Comparison of ENCODE assay signal across 20 mouse cellular contexts in genomic region chr13:73035336-73035940, GRCm38 (mm10).
A peak's percentile ranks its signal among the peaks of the same experiment; 100 is the strongest.
DNase-seq lines count a peak whose midpoint lies in the region; ATAC-seq lines count a peak whose summit lies in the region.
"Had no signal": no experiment of that assay in that cellular context is flagged by ENCODE, and none has a peak within 500 bp of the region (broad histone marks: within the 10 kb centered on the region; RNA-seq: fewer than 3 reads in every experiment).

No protein-coding gene starts in this region.

- no peak overlapping the region for H3K27ac ChIP-seq in heart, embryonic 10.5 days
- H3K27ac ChIP-seq in hindbrain, embryonic 13.5 days: peak overlapping the region; percentile 68
- peak overlapping the region; percentile 81 for H3K27ac ChIP-seq in midbrain, embryonic 11.5 days (ENCODE audit: low read depth, low read length)
- peak overlapping the region; percentile 78 for H3K27ac ChIP-seq in neural tube, embryonic 11.5 days (ENCODE audit: low read depth, low read length)
- H3K27ac ChIP-seq in kidney, embryonic 16.5 days (ENCODE audit: low read length): no peak overlapping the region
- H3K27ac ChIP-seq: heart, embryonic 13.5 days; intestine, embryonic 15.5 days; limb, embryonic 12.5 days; liver, embryonic 12.5 days had no signal

- H3K9me3 ChIP-seq in heart, embryonic 10.5 days: no peaks in the 10 kb centered on the region
- no peaks in the 10 kb centered on the region for H3K9me3 ChIP-seq in hindbrain, embryonic 13.5 days
- H3K9me3 ChIP-seq in midbrain, embryonic 11.5 days (ENCODE audit: control insufficient read depth, low read length): no peaks in the 10 kb centered on the region
- no peaks in the 10 kb centered on the region for H3K9me3 ChIP-seq in neural tube, embryonic 11.5 days (ENCODE audit: control insufficient read depth, low read length)
- no peaks in the 10 kb centered on the region for H3K9me3 ChIP-seq in kidney, embryonic 16.5 days (ENCODE audit: low read length)
- H3K9me3 ChIP-seq: heart, embryonic 13.5 days; intestine, embryonic 15.5 days; limb, embryonic 12.5 days; liver, embryonic 12.5 days had no signal

- no peak overlapping the region for H3K4me2 ChIP-seq in hindbrain, embryonic 13.5 days
- H3K4me2 ChIP-seq in midbrain, embryonic 11.5 days: peak overlapping the region; percentile 27; the same call in 1 of the 2 replicates
- no peak overlapping the region for H3K4me2 ChIP-seq in neural tube, embryonic 11.5 days (ENCODE audit: low read depth)
- H3K4me2 ChIP-seq in kidney, embryonic 16.5 days (replicated peaks; ENCODE audit: low read depth, low read length): no peak overlapping the region
- H3K4me2 ChIP-seq: heart, embryonic 13.5 days; intestine, embryonic 15.5 days; limb, embryonic 12.5 days; liver, embryonic 12.5 days; lung, embryonic 14.5 days had no signal

- 66% methylated on average over 2 of the region's 2 CpGs for WGBS in heart, embryonic 10.5 days
- WGBS in hindbrain, embryonic 13.5 days: 19% methylated on average over 2 of the region's 2 CpGs
- WGBS in midbrain, embryonic 11.5 days: 17% methylated on average over 2 of the region's 2 CpGs
- WGBS in neural tube, embryonic 11.5 days: 40% methylated on average over 2 of the region's 2 CpGs
- 64% methylated on average over 2 of the region's 2 CpGs for WGBS in kidney, embryonic 16.5 days

- ATAC-seq in hindbrain, embryonic 13.5 days (ENCODE audit: low FRiP score): 0 out of 2 replicates have a peak, but pooled peaks have one; percentile 10
- ATAC-seq in midbrain, embryonic 11.5 days (ENCODE audit: low FRiP score): peak; percentile 41
- ATAC-seq in neural tube, embryonic 11.5 days (ENCODE audit: insufficient read depth, low FRiP score, low TSS enrichment): no peak
- no peak for ATAC-seq in kidney, embryonic 16.5 days (ENCODE audit: low FRiP score, low TSS enrichment)
- ATAC-seq: intestine, embryonic 15.5 days; liver, embryonic 12.5 days had no signal

- H3K4me3 ChIP-seq in heart, embryonic 10.5 days: no peak overlapping the region
- H3K4me3 ChIP-seq in hindbrain, embryonic 13.5 days: no peak overlapping the region
- no peak overlapping the region for H3K4me3 ChIP-seq in midbrain, embryonic 11.5 days (ENCODE audit: low read depth, low read length)
- H3K4me3 ChIP-seq in neural tube, embryonic 11.5 days (ENCODE audit: low read depth, low read length): no peak overlapping the region
- no peak overlapping the region for H3K4me3 ChIP-seq in kidney, embryonic 16.5 days (ENCODE audit: low read length)
- H3K4me3 ChIP-seq: heart, embryonic 13.5 days; intestine, embryonic 15.5 days; limb, embryonic 12.5 days; liver, embryonic 12.5 days had no signal

- H3K4me1 ChIP-seq in heart, embryonic 10.5 days: peaks cover 21% of the 10 kb centered on the region
- H3K4me1 ChIP-seq in hindbrain, embryonic 13.5 days (replicated peaks): peaks cover 37% of the 10 kb centered on the region
- H3K4me1 ChIP-seq in midbrain, embryonic 11.5 days (ENCODE audit: control insufficient read depth, insufficient read depth, low read length): peaks cover 29% of the 10 kb centered on the region
- peaks cover 14% of the 10 kb centered on the region for H3K4me1 ChIP-seq in neural tube, embryonic 11.5 days (ENCODE audit: control insufficient read depth, insufficient read depth, low read length)
- H3K4me1 ChIP-seq in kidney, embryonic 16.5 days (ENCODE audit: insufficient read depth, low read length): no peaks in the 10 kb centered on the region
- H3K4me1 ChIP-seq: intestine, embryonic 15.5 days; limb, embryonic 12.5 days; liver, embryonic 12.5 days had no signal

- peaks cover 15% of the 10 kb centered on the region for H3K27me3 ChIP-seq in heart, embryonic 10.5 days (ENCODE audit: insufficient read depth, poor library complexity, severe bottlenecking)
- peaks cover 41% of the 10 kb centered on the region for H3K27me3 ChIP-seq in hindbrain, embryonic 13.5 days
- H3K27me3 ChIP-seq in midbrain, embryonic 11.5 days (ENCODE audit: control insufficient read depth, insufficient read depth, low read length): peaks cover 52% of the 10 kb centered on the region
- 0 out of 2 replicates have a peak, but pooled peaks cover 3% of the 10 kb centered on the region for H3K27me3 ChIP-seq in neural tube, embryonic 11.5 days (ENCODE audit: control insufficient read depth, insufficient read depth, low read length)
- H3K27me3 ChIP-seq in kidney, embryonic 16.5 days (ENCODE audit: insufficient read depth, low read length): peaks cover 65% of the 10 kb centered on the region
- H3K27me3 ChIP-seq: heart, embryonic 13.5 days; intestine, embryonic 15.5 days had no signal

- H3K9ac ChIP-seq in hindbrain, embryonic 13.5 days: no peak overlapping the region; the same call in 1 of the 2 replicates
- peak overlapping the region; percentile 28 for H3K9ac ChIP-seq in midbrain, embryonic 11.5 days (ENCODE audit: low read length)
- no peak overlapping the region; the same call in 1 of the 2 replicates for H3K9ac ChIP-seq in neural tube, embryonic 11.5 days (ENCODE audit: low read length)
- H3K9ac ChIP-seq in kidney, embryonic 16.5 days (replicated peaks; ENCODE audit: low read length): no peak overlapping the region
- H3K9ac ChIP-seq: heart, embryonic 13.5 days; intestine, embryonic 15.5 days; limb, embryonic 12.5 days; liver, embryonic 12.5 days; lung, embryonic 14.5 days had no signal

- DNase-seq in heart, embryonic 10.5 days (ENCODE audit: low spot score): peak; percentile 42
- DNase-seq in heart, adult 18-20 months: no peak
- peak; percentile 93 for DNase-seq in midbrain, embryonic 11.5 days (ENCODE audit: low spot score, missing footprints)
- DNase-seq in neural tube, embryonic 11.5 days (ENCODE audit: low spot score): no peak
- no peak for DNase-seq in cerebellum, adult 18-20 months
- DNase-seq: adrenal gland, postnatal 14 days; cerebellum, adult 11 months; cerebellum, postnatal 14 days; heart, postnatal 36 days; lung, embryonic 14.5 days; lung, postnatal 4 days; right cerebral cortex, postnatal 14 days; spleen, adult 18-20 months; thymus, postnatal 25 days had no signal

- H3K36me3 ChIP-seq in heart, embryonic 10.5 days: no peaks in the 10 kb centered on the region
- H3K36me3 ChIP-seq in hindbrain, embryonic 13.5 days: no peaks in the 10 kb centered on the region
- no peaks in the 10 kb centered on the region for H3K36me3 ChIP-seq in midbrain, embryonic 11.5 days (ENCODE audit: control insufficient read depth, insufficient read depth, low read length)
- no peaks in the 10 kb centered on the region for H3K36me3 ChIP-seq in neural tube, embryonic 11.5 days (ENCODE audit: control insufficient read depth, insufficient read depth, low read length)
- no peaks in the 10 kb centered on the region for H3K36me3 ChIP-seq in kidney, embryonic 16.5 days (ENCODE audit: insufficient read depth, low read length)
- H3K36me3 ChIP-seq: heart, embryonic 13.5 days; intestine, embryonic 15.5 days; limb, embryonic 12.5 days; liver, embryonic 12.5 days had no signal

Comparison
In these comparisons a context has a peak if more than half of its experiments do, and no peak if none do; other contexts are left out.
1. DNase-seq: peak in heart, embryonic 10.5 days (single experiment) and midbrain, embryonic 11.5 days (single experiment); none in heart, adult 18-20 months (0 of 2), neural tube, embryonic 11.5 days (single experiment) and cerebellum, adult 18-20 months (0 of 2).
2. H3K27ac ChIP-seq: peak in hindbrain, embryonic 13.5 days (single experiment), midbrain, embryonic 11.5 days (single experiment) and neural tube, embryonic 11.5 days (single experiment); none in heart, embryonic 10.5 days (single experiment) and kidney, embryonic 16.5 days (single experiment).
3. ATAC-seq: peak in hindbrain, embryonic 13.5 days (single experiment) and midbrain, embryonic 11.5 days (single experiment); none in neural tube, embryonic 11.5 days (single experiment) and kidney, embryonic 16.5 days (single experiment).